Mouse (Mus musculus) liver, embryonic 16.5 days (tissue): ENCODE measurements around the gene Arl14. TPM values are rescaled to one million over a fixed set of nuclear protein-coding genes. Genes with fewer than 3 reads are reported as not detected.
A peak's percentile ranks its signal among the peaks of the same experiment; 100 is the strongest.

Experiments
- ATAC-seq: fragments of 200-750 bp; cut with Nextera tagmentation; 2 replicates; pipeline ENCODE4 v1.8.0; 2017; ENCODE audit warnings: low read depth, mild to moderate bottlenecking, moderate number of reproducible peaks, moderate library complexity
- H3K27ac ChIP-seq: fragments of 300-500 bp; sonication (generic); 2 replicates; pipeline ENCODE4 v1.5.1; 2014; ENCODE audit warnings: mild to moderate bottlenecking, low read length
- H3K27me3 ChIP-seq: fragments of 300-500 bp; sonication (generic); 2 replicates; pipeline ENCODE4 v1.6.1; 2014; ENCODE audit warnings: low read depth, low read length, mixed read lengths; ENCODE audit not compliant: control insufficient read depth, insufficient read depth
- H3K36me3 ChIP-seq: fragments of 300-500 bp; sonication (generic); 2 replicates; pipeline ENCODE4 v1.6.1; 2014; ENCODE audit warnings: mild to moderate bottlenecking; ENCODE audit not compliant: control insufficient read depth, insufficient read depth
- H3K4me1 ChIP-seq: fragments of 300-500 bp; sonication (generic); 2 replicates; pipeline ENCODE4 v1.6.1; 2014; ENCODE audit warnings: low read depth, low read length, mixed read lengths; ENCODE audit not compliant: control insufficient read depth
- H3K4me2 ChIP-seq: fragments of 300-500 bp; sonication (generic); 2 replicates; pipeline ENCODE4 v1.6.1; 2014; ENCODE audit warnings: low read depth, low read length, mixed read lengths
- H3K4me3 ChIP-seq: fragments of 300-500 bp; sonication (generic); 2 replicates; pipeline ENCODE4 v1.5.1; 2014; ENCODE audit warnings: low read depth, mild to moderate bottlenecking, low read length
- H3K9ac ChIP-seq: fragments of 300-500 bp; sonication (generic); 2 replicates; pipeline ENCODE4 v1.6.1; 2014; ENCODE audit warnings: low read depth, low read length
- H3K9me3 ChIP-seq: fragments of 300-500 bp; sonication (generic); replicated peaks from 2 replicates; pipeline ENCODE4 v1.6.1; 2016; ENCODE audit warnings: low read length; ENCODE audit not compliant: control insufficient read depth
- WGBS: fragments of 180-500 bp; shearing (Covaris S2); extraction: QIAGEN DNeasy Blood & Tissue Kit; methylation state at CpG from one replicate; pipeline ENCODE4 v1.1.7; 2014; ENCODE audit not compliant: insufficient replicate concordance; 5-methylcytosine and 5-hydroxymethylcytosine counted together
- polyA plus RNA-seq: library from polyadenylated mRNA; unstranded; fragments of >200 nt; fragmentation: Nextera tagmentation; extraction: Ambion mirVana; gene quantifications from 2 replicates; pipeline ENCODE4 v1.2.1, GENCODE M21; 2015

The Arl14 gene
- polyA plus RNA-seq, 1 experiment from 2014 or later: not detected

- Histone ChIP-seq H3K27ac (no peak overlapping the region), H3K27me3 (no peaks in the 10 kb centered on the region), H3K36me3 (no peaks in the 10 kb centered on the region), H3K9ac (no peak overlapping the region), H3K4me2 (0 out of 2 replicates have a peak overlapping the region, but pooled peaks have one; percentile 34), H3K4me3 (no peak overlapping the region), H3K4me1 (peaks cover 4% of the 10 kb centered on the region; the same call in 1 of the 2 replicates), H3K9me3 (no peaks in the 10 kb centered on the region)
- 0 out of 2 replicates have a peak, but pooled peaks have one; percentile 24 for ATAC-seq
- 52% methylated on average over 10 of the region's 10 CpGs for WGBS
Measured at GRCm38 (mm10) chr3:69206193-69206893, 15.9 kb upstream of the Arl14 start.

DNA sequence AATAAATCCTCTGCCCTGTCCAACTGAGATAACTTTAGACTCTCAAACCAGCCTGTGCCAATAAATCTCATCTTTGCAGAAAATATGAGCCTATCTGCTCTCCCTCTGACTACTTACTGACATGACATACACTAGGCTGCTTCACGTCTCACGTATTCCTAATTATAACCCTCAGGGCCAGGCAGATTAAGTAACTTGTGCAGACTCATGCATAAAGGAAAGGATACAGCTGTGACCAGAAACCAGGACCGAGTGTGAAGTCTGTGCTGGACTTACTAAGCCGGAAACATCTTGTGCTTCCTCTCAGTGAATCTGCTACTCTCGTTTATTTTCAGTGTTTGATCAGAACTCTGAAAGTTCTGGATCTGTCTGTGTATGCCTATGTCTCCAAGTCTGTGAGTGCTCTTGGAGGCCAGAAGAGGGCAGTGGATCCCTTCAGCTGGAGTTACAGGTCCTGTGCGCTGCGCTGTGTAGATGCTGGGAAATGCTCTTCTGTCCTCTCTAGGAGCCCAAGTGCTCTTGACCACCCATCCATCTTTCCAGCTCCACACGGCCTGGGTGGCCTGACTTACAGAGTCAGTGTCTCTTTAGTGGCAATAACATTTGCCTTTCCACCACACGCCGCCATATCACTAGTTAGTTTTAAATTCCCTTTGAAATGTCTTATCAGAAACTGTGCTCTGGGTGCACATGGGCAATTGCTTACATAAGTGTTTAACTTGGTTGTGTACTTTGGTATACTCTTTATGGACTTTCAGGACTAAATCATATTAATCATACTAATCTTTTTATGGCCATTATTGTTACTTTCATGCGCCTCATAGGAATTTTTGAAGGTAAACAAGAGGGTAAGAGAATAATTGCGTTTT lies 13.5 kb upstream of the Arl14 start:
- WGBS: 45% methylated on average over 12 of the region's 12 CpGs
- Histone ChIP-seq H3K9me3 (no peaks in the 10 kb centered on the region), H3K27ac (no peak overlapping the region), H3K4me2 (no peak overlapping the region), H3K9ac (no peak overlapping the region), H3K4me3 (no peak overlapping the region), H3K4me1 (peaks cover 4% of the 10 kb centered on the region; the same call in 1 of the 2 replicates), H3K36me3 (no peaks in the 10 kb centered on the region), H3K27me3 (no peaks in the 10 kb centered on the region)
- no peak for ATAC-seq

DNA sequence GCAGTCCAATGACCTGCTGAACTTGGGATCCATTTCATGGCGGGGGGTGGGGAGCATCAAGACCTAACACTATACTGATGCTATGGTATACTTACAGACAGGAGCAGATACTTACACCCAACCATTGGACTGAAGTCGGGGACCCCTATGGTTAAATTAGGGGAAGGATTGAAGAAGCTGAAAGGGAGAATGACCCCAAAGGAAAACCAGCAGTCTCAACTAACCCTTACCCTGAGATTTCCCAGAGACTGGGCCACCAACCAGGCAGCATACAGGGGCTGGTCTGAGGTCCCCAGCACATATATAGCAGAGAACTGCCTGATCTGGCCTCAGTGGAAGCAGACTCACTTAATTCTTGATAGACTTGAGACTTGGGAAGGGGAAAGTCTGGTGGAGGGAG lies 10.0 kb upstream of the Arl14 start:
- Histone ChIP-seq H3K9me3 (no peaks in the 10 kb centered on the region), H3K36me3 (no peaks in the 10 kb centered on the region), H3K9ac (no peak overlapping the region), H3K27ac (no peak overlapping the region), H3K4me3 (no peak overlapping the region), H3K4me1 (no peaks in the 10 kb centered on the region), H3K4me2 (no peak overlapping the region), H3K27me3 (no peaks in the 10 kb centered on the region)
- WGBS: 51% methylated on average over 2 of the region's 2 CpGs
- no peak for ATAC-seq

DNA sequence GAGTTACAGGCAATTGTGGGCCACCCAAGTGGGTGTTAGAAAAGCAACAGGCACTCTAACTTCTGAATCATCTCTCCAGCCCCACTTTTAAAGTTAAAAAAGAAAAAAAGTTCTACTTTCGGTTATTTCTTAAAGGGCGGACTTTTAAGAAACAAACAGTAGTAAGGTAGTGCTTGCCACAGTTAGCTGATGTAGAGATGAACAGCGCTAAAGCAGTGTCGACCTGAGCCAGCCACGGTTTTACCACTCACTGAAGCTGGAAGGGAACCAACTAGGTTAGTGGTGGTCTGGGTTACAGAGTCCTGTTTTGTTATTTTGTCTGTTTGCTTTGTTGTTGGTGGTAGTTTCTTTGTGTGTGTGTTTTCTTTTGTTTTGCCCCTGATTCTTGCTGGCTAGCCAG lies 8.8 kb upstream of the Arl14 start:
- Histone ChIP-seq H3K9me3 (no peaks in the 10 kb centered on the region), H3K4me3 (no peak overlapping the region), H3K4me2 (no peak overlapping the region), H3K4me1 (no peaks in the 10 kb centered on the region), H3K36me3 (no peaks in the 10 kb centered on the region), H3K27ac (no peak overlapping the region), H3K27me3 (no peaks in the 10 kb centered on the region), H3K9ac (no peak overlapping the region)
- no peak for ATAC-seq
- 58% methylated on average over 5 of the region's 5 CpGs for WGBS

DNA sequence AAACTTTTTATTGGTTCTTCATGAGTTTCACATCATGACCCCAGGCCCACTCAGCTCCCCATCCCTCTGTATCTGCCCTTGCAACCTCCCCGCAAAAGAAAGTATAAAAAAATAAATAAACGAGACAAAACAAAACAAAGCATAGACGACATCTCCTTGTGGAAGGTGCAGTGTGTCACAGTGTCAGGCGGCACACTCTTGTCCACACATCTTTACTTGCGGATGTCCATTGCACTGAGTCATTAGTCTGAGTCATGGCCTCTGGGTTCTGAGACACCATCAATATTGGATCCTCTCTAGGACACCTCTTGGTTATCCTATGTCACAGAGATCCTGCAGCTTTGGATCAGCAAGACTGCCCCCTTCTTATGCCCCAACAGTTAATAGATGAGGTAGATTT lies 7.7 kb upstream of the Arl14 start:
- 63% methylated on average over 5 of the region's 5 CpGs for WGBS
- no peak overlapping the region for H3K27ac ChIP-seq
- no peaks in the 10 kb centered on the region for H3K27me3 ChIP-seq
- H3K9me3 ChIP-seq: no peaks in the 10 kb centered on the region
- ATAC-seq: no peak
- no peak overlapping the region for H3K4me2 ChIP-seq
- no peaks in the 10 kb centered on the region for H3K4me1 ChIP-seq
- no peak overlapping the region for H3K4me3 ChIP-seq
- H3K36me3 ChIP-seq: no peaks in the 10 kb centered on the region
- no peak overlapping the region for H3K9ac ChIP-seq

DNA sequence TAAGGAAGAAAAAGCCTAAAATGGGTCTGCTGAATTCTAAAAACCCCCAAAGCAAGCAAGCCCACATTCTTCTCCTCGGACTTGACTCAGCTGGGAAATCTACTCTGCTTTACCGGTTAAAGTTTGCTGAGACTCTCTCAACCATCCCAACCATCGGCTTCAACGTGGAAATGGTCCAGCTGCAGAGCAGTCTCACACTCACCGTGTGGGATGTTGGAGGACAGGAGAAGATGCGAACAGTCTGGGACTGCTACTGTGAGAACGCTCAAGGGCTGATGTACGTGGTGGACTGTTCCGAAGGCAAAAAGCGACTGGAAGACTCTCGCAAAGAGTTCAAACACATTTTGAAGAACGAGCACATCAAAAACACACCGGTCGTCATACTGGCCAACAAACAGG lies 282 bp downstream of the Arl14 start:
- Histone ChIP-seq H3K36me3 (no peaks in the 10 kb centered on the region), H3K4me3 (no peak overlapping the region), H3K4me2 (no peak overlapping the region), H3K4me1 (no peaks in the 10 kb centered on the region), H3K27ac (no peak overlapping the region), H3K9me3 (no peaks in the 10 kb centered on the region), H3K27me3 (no peaks in the 10 kb centered on the region), H3K9ac (no peak overlapping the region)
- 67% methylated on average over 14 of the region's 14 CpGs for WGBS
- ATAC-seq: no peak

DNA sequence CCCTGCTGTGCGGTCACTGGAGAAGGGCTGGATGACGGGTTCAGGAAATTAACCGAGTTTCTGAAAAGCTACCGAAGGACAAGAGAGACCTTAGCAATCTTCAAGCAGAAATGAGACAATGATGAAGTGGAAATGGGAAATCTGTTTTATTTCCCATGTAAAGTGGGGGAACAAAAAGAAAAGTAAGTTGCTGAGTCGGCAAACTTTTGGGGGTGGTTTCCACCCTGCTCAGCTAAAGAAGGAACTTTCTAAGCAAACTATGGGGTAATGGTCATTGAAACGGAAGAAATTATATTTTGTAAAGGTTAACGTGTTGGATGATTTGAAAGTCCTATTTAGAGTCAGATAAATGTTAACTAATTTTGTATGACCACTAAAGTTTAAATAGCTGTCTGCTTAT lies 768 bp downstream of the Arl14 start:
- WGBS: 70% methylated on average over 7 of the region's 7 CpGs
- no peak for ATAC-seq

DNA sequence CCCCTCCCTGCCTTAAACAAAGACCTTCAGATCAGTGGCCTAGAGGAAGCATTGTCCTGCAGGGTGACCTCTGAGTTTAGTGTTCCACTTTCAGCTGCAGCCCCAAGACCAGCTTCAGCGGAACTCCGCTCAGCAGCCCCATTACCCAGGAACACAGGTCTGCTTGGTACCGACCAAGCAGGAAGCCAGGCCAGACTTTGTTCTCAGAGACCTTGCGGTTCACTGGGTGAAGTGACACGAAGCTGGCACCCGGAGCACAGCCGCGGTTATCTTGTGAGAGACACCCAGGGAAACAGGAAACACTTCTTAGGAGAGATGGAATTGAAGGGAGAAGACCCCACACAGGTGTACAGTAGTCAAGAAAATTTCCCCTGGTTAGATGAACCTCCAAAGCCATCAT lies 1.4 kb downstream of the Arl14 start:
- no peaks in the 10 kb centered on the region for H3K27me3 ChIP-seq
- no peak overlapping the region for H3K9ac ChIP-seq
- H3K9me3 ChIP-seq: no peaks in the 10 kb centered on the region
- no peak overlapping the region for H3K27ac ChIP-seq
- no peaks in the 10 kb centered on the region for H3K36me3 ChIP-seq
- no peak overlapping the region for H3K4me2 ChIP-seq
- no peak overlapping the region for H3K4me3 ChIP-seq
- H3K4me1 ChIP-seq: no peaks in the 10 kb centered on the region
- ATAC-seq: no peak
- WGBS: 49% methylated on average over 8 of the region's 8 CpGs

More for the DNA sequence above, 768 bp downstream of the Arl14 start:
- no peaks in the 10 kb centered on the region for H3K9me3 ChIP-seq
- no peaks in the 10 kb centered on the region for H3K36me3 ChIP-seq
- H3K4me3 ChIP-seq: no peak overlapping the region
- no peaks in the 10 kb centered on the region for H3K27me3 ChIP-seq
- H3K9ac ChIP-seq: no peak overlapping the region
- no peak overlapping the region for H3K4me2 ChIP-seq
- no peaks in the 10 kb centered on the region for H3K4me1 ChIP-seq
- H3K27ac ChIP-seq: no peak overlapping the region

DNA sequence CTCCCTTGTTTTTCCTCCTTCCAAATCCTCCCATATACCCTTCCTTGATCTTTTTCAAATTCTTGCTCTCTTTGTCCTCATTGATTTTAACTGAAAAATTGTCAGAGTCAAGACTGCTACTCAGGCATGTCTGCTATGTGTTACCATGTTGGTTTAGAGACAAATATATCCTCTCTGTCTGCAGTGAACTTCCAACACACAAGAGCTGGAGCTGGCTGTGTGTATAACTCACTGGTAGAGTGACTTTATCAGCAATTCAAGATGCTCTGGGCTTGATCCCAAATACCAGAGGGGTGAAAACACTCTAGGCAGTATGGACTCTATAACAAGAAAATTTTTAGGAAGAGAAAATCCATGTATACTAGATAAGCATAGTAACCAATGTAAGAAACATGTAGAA lies 2.8 kb downstream of the Arl14 start:
- Histone ChIP-seq H3K4me3 (no peak overlapping the region), H3K4me2 (no peak overlapping the region), H3K9ac (no peak overlapping the region), H3K4me1 (no peaks in the 10 kb centered on the region), H3K36me3 (no peaks in the 10 kb centered on the region), H3K27ac (no peak overlapping the region), H3K9me3 (no peaks in the 10 kb centered on the region), H3K27me3 (no peaks in the 10 kb centered on the region)
- no peak for ATAC-seq
